Mouse (Mus musculus) embryo, embryonic 11 days (tissue): ENCODE data around the gene Gm29735.
"Not testable (repeated sequence)": the region's sequence is repeated elsewhere in the genome, so short reads cannot be mapped to it uniquely, and the experiment has no call there.

Experiments
- DNase-seq: peaks from one replicate; pipeline ENCODE4 v3.0.0-alpha.2; 2015

Gene Gm29735

DNA sequence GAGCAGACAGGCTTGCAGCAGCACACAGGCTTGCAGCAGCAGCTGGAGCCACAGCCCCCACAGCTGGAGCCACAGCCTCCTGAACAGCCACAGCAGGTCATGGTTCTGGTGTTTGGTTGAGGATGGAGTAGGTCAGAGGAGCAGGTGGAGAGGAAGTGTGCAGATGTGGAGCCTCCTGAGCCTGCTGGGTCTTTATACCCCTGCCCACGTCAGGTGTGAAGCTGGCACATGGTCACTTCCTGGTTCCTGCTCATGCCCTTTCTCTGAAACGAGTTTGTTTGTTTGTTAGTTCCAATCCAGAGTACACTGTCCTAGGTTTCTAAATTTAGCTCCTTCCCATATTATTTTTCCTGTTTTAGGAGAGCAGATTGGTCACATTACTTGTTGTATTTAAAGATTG is at the start of gene Gm29735:
TSS of gene Gm29735 (minus strand) at position 101 of the 400 bp plus-strand sequence.
- not testable (repeated sequence) for DNase-seq

DNA sequence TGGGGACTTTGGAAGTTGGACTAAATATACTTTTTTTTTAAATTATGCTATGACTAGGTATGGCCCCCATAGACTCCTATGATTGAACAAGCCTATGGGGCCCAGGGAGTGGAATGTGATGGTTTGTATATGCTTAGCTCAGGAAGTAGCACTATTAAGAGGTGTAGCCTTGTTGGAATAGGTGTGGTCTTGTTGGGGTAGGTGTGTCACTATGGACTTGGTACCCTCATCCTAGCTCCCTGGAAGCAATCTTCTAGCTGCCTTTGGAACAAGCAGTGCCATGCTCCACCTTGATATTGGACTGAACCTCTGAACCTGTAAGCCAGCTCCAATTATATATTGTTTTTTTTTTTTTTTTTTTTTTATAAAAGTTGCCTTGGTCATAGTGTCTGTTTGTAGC is 48.6 kb upstream of the Gm29735 start:
- DNase-seq = no peak

DNA sequence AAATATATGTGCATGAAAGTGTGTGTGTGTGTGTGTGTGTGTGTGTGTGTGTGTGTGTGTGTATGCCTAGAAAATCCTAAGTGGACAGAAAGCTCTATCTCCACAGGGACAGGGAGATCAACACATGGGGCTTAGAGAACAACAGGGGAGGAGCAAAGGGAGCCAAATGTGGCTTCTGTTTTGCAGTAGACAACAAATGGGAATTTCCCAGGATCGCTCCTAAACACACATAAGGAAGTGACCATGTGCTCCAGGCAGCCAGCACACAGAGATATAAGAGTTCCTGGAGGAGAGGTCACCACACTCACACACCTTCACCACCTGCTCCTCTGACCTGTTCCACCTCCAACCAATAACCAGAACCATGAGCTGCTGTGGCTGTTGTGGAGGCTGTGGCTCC is 44.2 kb upstream of the Gm29735 start, which contains the start of gene Krtap5-3:
TSS of gene Krtap5-3 (plus strand) at position 301 of the 400 bp plus-strand sequence.
- no peak for DNase-seq

DNA sequence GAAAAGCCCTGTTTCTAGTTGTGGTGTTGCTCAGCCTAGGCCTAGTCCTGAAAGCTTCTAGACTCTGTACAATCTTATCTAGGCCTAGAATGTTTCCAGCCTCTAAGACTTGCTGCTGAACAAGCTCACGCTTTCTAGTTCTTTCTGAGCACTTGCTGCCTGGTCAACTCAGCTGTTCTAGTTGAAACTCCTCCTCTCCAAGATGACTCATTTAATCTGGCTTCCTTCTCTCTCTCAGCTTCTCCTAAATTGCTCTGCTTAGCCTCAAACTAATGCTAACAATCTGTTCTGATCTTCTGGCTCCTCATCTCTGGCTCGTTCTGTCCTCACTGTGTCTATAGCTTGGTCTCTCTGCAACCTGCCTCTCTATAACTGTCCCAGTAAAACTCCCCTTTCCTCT is 41.8 kb upstream of the Gm29735 start:
- no peak for DNase-seq

DNA sequence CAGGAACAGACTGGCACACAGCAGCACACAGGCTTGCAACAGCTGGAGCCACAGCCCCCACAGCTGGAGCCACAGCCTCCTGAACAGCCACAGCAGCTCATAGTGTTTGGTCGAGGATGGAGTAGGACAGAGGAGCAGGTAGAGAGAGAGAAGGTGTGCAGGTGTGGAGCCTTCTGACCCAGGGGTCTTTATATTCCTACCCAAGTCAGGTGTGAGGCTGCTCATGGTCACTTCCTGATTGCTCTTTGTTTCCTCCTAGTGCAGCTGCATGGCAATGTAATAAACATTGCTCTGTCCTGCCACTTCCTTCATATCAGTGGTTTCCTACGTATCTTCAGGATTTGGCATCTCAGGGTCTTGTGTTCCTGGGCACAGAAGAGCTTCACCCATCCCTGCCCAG is 33.4 kb upstream of the Gm29735 start, which contains the start of gene Gm10153:
TSS of gene Gm10153 (minus strand) at position 101 of the 400 bp plus-strand sequence.
- DNase-seq = no peak

DNA sequence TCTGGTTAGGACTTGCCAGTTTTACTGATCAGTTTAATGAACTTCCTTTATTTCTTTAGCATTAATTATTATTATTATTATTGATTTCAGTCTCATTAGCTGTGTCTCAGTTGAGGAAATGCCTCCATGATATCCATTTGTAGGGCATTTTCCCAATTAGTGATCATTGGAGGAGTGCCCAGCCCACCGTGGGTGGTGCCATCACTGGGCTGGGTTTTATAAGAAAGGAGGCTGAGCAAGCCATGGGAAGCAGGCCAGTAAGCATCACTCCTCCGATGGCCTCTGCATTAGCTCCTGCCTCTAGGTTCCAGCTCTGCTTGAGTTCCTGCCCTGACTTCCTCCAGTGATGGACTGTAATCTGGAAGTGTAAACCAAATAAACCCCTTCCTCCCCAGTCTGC is 31.2 kb upstream of the Gm29735 start:
- DNase-seq = no peak

DNA sequence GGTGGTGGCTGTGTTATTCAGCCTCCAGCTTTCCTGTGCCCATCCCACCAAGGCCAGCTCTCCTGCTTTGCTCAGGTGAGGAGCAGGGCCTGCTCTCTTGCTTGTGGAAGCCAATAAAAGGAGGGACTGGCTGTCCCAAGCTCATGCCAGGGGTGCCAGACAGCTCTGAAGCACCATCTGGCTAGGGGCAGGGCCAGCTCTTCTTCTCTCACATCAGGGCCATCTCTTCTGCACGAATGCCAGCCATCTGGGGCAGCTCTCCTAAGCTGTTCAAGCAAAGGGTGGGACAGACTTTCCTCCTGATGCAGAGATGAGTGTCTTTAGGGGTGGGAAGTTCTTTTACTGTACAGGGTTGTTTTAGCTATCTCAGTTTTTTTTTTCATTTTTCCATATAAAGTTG is 24.1 kb upstream of the Gm29735 start:
- DNase-seq = no peak

DNA sequence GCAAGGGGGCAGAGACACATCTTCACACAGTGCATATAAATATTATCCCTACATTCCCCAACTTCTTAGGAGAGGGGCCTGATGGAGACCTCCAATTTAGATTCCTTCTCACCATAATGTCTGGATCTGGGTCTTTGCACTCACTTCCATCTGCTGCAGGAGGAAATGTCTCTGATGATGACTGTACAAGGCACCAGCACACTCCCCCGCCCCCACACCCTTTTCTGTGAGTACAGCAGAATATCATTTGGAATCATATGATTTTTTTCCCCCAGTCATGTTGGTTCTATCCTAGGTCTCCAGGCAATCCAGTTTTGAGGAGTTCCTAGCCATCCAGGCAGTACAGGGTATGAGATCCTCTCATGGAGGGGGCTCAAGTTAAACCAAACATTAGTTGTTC is 21.8 kb upstream of the Gm29735 start:
- no peak for DNase-seq

DNA sequence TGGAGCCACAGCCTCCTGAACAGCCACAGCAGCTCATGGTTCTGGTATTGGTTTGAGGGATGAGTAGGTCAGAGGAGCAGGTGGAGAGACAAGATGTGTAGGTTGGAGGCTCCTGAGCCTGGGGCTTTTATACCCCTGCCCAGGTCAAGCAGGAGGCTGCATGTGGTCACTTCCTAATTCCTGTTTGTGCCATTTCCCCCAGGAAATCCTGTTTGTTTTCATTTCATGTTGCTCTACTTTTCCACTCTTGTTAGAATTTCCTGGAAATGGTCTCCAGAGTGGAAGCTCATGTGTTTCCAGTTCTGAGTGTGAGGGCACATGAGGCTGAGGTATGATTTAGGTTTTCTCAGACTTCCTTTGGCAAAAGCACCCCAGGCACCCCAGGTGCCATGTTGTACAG is 19.0 kb upstream of the Gm29735 start, which contains the start of gene Krtap5-2:
TSS of gene Krtap5-2 (minus strand) at position 101 of the 400 bp plus-strand sequence.
- not testable (repeated sequence) for DNase-seq

DNA sequence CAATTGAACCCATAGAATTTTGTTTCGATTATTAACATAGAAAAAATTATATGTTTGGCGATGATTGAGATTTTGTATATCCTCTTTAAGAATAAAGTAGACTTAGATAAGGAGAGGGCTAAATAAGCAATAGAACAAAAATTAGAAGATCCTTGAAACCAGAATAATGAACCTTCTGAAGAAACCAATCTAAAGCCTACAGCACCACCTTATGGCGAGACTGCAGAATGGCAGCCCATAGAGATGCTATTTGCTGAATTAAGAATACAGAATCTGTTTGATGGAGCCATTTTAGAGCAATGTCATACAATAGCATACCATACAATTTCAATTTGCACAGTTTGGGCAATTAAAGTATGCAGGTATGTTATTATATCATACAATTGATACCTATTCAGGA is 12.9 kb upstream of the Gm29735 start:
- DNase-seq = peak; percentile 55

DNA sequence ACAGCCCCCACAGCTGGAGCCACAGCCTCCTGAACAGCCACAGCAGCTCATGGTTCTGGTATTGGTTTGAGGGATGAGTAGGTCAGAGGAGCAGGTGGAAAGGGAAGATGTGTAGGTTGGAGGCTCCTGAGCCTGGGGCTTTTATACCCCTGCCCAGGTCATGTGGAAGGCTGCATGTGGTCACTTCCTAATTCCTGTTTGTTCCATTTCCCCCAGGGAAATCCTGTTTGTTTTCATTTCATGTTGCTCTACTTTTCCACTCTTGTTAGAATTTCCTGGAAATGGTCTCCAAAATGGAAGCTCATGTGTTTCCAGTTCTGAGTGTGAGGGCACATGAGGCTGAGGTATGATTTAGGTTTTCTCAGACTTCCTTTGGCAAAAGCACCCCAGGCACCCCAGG is 8.7 kb upstream of the Gm29735 start, which contains the start of gene Gm4553:
TSS of gene Gm4553 (minus strand) at position 101 of the 400 bp plus-strand sequence.
- DNase-seq = not testable (repeated sequence)

DNA sequence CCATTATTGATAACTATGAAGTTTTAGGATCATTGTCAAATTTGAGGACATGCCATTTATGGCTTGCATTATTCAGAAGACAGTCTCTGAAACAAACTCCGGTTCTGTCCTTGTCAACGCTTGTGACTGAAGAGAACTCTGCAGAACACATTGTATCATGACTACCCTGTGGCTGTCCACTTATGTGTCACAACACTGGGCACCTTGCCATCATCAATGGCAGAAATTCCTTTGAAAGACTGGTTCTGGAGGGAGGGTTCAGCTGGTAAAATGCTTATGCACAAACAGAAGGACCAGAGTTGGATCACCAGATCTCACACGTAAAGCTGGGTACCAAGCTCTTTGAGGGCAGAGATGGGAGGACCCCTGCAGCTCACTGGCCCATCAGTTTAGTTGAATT is 2.5 kb upstream of the Gm29735 start:
- DNase-seq = no peak

DNA sequence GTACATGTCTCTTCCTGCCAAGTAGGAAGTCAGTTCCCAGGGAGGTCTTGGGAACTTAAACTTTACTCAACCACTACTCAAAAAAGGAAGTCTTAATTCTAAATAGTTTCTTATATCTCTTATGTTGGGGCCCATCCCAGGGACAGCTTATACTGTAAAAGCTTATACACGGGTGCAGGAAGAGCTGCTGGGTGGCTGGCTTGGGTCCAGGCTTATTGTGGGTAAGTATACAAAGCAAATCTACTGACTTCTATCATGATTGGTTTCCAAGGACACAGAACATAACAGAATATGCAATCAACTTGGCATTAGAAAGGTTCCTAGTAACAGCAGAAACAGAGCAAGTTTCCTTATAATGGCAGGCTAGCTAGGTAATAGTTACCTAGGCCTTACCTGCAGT is 1.6 kb downstream of the Gm29735 start:
- DNase-seq = no peak

DNA sequence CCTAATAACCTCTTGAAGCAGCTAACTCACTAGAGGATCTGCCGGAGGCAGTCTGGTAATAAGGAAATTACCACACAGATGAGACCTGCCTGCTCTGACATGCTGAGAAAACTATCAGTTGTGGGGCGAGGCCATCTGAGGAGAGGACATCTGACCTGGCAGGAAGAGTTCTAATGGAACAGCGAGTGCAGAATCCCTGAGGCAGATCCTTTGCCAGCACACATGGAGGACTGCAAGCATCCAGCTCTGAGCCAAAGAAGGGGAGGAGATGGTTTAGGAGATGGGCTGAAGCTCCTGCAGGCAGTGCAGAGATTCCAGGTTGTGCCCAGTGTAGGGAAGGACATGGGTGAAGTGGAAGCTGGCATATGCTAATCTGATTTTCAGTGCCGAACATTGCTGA is 4.7 kb downstream of the Gm29735 start:
- DNase-seq = no peak

DNA sequence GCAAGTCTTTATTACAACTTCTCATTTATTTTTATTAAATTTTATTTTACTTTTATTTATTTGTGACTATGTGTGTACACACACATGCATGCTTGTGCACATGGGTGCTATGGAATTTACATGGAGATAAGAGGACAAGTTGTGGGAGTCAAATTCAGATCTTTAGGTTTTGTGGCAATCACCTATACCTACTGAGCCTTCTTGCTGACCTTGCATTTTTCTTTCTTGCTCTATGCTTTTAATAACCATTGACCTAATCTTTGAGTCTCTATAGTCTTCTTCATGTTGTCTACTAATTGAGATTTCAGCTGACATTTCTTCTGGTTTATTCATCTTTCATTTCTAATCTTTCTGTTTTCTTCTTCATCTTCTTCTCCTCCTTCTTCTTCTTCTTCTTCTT is 8.3 kb downstream of the Gm29735 start:
- no peak for DNase-seq

DNA sequence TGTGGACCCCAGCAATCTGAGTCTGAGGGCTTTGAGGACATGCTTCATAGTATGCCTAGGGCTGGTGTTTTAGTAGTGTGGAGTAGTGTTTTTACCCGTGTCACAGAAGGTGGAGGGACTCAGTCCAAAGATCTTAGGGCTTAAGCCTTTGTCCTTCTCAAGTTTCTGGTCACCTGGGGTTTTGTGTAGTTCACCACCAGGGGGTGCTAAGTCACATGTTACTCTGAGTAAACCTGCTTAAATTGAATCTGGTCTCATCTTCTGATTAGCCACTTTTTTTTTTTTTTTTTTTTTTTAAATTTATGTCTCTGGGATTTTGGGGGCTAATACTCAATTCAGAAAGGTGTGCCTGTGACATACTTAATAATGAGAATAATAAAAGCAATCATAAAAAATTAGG is 10.9 kb downstream of the Gm29735 start:
- peak; percentile 86 for DNase-seq

DNA sequence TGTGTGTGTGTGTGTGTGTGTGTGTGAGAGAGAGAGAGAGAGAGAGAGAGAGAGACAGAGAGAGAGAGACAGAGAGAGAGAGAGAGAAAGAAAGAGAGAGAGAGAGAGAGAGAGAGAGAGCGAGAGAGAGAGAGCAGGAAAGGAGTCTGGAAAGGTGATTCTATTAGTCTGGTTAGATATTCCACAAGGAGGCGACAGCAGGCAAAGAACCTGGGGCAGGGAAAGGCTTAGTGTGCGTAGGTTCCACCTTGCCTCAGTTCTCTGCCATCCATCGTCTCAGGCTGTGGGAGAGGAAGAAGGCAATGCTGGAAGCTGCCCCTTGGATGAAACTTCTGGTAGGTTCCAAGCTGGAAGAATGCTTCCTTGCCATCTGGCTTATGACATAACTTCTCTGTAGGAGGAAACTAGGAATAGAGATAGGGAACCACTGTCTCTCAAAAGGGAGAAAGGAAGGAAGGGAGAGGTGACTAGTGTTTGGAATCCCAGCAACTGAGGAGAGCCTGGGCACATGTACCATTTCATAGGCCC is 11.4 kb downstream of the Gm29735 start:
- peak; percentile 8 for DNase-seq

DNA sequence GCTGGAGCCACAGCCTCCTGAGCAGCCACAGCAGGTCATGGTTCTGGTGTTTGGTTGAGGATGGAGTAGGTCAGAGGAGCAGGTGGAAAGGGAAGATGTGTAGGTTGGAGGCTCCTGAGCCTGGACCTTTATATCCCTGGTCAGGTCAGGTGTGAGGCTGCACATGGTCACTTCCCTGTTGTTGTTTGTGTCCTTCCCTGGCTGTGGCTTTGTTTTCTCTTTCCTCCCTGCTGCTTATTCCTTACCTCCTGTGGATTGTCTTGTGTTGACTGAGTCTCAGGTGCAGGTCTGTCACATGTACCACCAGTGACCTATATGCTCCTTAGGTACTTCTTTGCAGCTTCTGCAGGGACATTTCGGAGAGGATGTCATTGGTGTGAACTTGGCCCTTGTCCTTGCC is 12.4 kb downstream of the Gm29735 start, which contains the start of gene Gm45337:
TSS of gene Gm45337 (minus strand) at position 101 of the 400 bp plus-strand sequence.
- no peak for DNase-seq

DNA sequence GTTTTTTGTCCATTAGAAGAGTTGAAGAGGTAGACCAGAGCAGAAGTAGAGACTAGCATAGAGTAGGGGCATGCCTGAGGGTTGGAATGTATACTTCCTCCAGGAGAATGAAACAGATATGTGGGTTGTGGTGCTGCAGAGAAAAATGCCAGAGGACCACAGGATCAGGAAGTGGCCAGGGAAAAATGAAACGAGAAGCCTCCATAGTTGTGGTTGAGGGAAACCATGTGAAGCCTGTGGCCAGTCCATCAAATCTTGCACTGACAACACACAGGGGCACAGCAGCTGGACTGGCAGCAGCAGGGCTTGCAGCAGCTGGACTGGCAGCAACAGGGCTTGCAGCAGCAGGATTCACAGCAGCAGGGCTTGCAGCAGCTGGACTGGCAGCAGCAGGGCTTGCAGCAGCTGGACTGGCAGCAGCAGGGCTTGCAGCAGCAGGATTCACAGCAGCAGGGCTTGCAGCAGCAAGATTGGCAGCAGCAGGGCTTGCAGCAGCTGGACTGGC is 13.4 kb downstream of the Gm29735 start:
- DNase-seq = not testable (repeated sequence)

DNA sequence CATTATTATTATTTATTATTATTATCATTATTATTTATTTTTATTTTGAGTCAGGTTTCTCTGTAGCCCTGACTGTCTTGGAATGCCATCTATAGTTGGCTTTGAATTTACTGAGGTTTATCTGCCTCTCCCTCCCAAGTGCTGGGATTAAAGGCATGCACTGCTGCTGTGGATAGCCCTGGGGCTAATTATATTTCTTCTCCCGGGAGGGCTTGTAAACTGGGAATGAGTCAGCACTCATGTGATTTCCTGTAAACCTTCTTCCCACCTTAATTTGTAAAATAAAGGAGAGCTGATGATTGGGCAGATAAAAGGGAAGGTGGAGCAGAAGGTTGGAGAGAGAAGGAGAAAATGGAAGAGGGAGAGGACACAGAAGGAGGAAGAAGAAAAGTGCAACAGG is 16.2 kb downstream of the Gm29735 start:
- no peak for DNase-seq

DNA sequence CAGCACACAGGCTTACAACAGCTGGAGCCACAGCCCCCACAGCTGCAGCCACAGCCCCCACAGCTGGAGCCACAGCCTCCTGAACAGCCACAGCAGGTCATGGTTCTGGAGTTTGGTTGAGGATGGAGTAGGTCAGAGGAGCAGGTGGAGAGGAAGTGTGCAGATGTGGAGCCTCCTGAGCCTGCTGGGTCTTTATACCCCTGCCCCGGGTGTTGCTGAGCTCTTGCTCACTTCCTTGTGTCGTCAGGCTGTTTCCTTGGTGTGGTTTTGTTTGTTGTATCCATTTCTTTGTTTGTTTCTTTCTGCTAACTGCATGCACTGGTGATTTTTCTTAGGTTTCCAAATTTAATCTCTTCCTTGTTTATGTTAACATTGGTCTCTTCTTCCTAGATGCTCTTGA is 21.0 kb downstream of the Gm29735 start, which contains the start of gene Gm39115:
TSS of gene Gm39115 (minus strand) at position 101 of the 400 bp plus-strand sequence.
- DNase-seq = not testable (repeated sequence)

DNA sequence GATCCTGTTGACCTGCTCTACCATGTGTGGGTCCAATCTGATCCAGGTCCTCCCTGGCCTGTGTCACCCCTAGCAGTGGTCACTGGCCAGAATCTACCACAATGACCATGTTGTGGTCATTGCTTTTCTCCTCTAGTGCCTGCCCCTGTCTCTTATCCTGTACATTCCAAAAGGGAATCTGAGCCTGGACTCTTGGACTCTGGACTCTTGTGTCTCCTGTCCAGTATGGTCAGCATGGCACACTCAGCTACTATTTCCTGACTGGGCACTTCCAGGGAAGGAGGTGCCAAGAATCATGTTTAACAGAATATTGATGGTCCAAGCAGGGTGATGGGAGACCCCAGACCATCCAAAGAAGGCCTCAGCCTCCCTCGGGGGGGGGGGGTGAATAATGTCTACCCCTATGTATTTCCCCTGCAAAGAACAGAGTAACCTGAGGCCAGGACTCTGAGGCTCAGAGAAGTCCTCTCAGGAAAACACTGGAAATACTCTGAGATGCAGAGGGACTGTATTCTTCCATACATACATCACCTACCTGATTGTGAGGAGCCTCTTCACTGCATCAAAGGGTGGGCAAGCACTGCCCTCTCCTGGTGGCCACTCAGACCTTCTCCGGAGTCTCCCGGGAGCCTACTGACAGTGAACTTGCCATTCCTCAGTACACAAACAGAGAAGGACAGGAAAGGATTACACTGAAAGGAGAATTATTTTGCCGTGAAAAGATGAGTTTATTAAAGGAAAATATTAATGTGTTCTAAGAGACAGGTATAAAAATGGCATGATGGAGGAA is 22.5 kb downstream of the Gm29735 start:
- DNase-seq = peak; percentile 12

DNA sequence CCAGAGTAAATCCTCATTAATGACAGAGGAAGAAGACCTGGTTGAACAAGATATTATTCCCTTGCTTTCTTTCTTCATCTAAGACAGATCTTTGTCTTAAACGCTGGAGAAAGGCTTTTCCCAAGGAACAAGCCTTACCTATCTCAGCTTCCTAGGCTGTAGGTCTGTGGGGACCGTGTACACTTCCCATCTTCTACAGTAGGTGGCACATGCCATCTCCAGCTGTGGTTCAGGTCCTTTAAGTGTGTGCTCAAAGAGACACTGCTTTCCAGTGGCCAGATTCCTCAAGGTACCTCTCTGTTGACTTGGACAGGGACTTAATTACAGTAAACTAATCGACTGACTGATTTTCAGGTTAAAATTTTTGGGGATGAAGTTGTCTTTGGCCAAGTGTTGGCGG is 28.1 kb downstream of the Gm29735 start:
- DNase-seq = no peak

DNA sequence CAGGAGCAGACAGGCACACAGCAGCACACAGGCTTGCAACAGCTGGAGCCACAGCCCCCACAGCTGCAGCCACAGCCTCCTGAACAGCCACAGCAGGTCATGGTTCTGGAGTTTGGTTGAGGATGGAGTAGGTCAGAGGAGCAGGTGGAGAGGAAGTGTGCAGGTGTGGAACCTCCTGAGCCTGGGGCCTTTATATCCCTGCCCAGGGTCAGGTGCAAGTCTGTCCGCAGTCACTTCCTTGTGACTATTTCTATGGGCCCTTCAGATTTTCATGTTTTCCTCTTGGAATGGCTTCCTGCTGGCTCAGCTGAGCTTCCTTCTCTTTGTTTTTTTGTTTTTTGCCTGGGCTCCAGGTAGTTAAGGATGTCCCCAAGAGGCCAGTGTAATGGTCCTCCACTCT is 36.3 kb downstream of the Gm29735 start, which contains the start of gene Gm45618:
TSS of gene Gm45618 (minus strand) at position 101 of the 400 bp plus-strand sequence.
- DNase-seq = not testable (repeated sequence)
